7 mouse cellular contexts compared by ENCODE assay signal in the genomic region with DNA sequence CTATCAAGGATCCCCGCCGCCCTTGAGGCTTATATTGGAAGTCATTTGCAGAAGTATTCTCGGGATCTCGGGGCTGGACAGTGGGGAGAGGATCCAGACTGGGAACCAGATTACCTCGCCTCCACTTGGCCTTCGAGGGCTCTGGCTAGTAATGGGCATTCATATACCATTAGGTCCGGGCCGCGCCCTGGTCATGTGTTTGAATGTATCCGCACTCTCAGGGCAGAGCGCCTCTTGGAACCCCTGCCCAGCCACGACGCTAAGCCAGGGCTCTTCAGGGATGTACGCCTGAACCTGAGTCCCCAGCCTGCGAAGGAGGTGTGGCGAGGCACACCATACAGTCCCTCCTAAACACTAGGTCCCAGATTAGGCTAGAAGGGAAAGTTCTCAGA. TPM values are rescaled to one million over a fixed set of nuclear protein-coding genes. Genes with fewer than 3 reads are reported as not detected.
DNase-seq lines count a peak whose midpoint lies in the region; ATAC-seq and TF ChIP-seq lines count a peak whose summit lies in the region.

No protein-coding gene starts in this region.

- WGBS in spleen, adult 2 months: 41% methylated on average over 16 of the region's 16 CpGs
- 28% methylated on average over 15 of the region's 16 CpGs for WGBS in forebrain, embryonic 12.5 days
- WGBS in limb, embryonic 13.5 days: 20% methylated on average over 16 of the region's 16 CpGs

- TF ChIP-seq POLR2A in spleen, adult 2 months (IDR thresholded peaks at IDR 0.05; ENCODE audit: low read depth, low read length): no peak

- H3K4me1 ChIP-seq in spleen, adult 2 months (ENCODE audit: control insufficient read depth, insufficient read depth, insufficient read length): peaks cover 6% of the 10 kb centered on the region; the same call in 1 of the 2 replicates
- no peaks in the 10 kb centered on the region for H3K4me1 ChIP-seq in forebrain, embryonic 12.5 days
- H3K4me1 ChIP-seq in limb, embryonic 13.5 days: 0 out of 2 replicates have a peak, but pooled peaks cover 5% of the 10 kb centered on the region

- TF ChIP-seq CTCF in spleen, adult 2 months (IDR thresholded peaks at IDR 0.05; ENCODE audit: extremely low read depth, insufficient read depth, insufficient read length, insufficient replicate concordance): no peak

- no peak for DNase-seq in spleen, adult 2 months (ENCODE audit: low read depth in 1 of 2, low spot score in 2 of 2)
- DNase-seq in spleen, postnatal 10 days (ENCODE audit: low spot score in 2 of 2): no peak
- no peak for DNase-seq in adrenal gland, adult 8-10 months
- no peak for DNase-seq in natural killer cell, adult 2 months (ENCODE audit: low spot score in 2 of 2)
- DNase-seq in spleen, adult 18-20 months: no peak

- H3K9ac ChIP-seq in forebrain, embryonic 12.5 days: peak overlapping the region; percentile 50; the same call in 1 of the 2 replicates
- H3K9ac ChIP-seq in limb, embryonic 13.5 days: 0 out of 2 replicates have a peak overlapping the region, but pooled peaks have one; percentile 43

- no peak overlapping the region for H3K27ac ChIP-seq in spleen, adult 2 months (ENCODE audit: insufficient read depth, low read length)
- H3K27ac ChIP-seq in forebrain, embryonic 12.5 days: no peak overlapping the region
- no peak overlapping the region for H3K27ac ChIP-seq in limb, embryonic 13.5 days

- H3K4me3 ChIP-seq in spleen, adult 2 months (ENCODE audit: extremely low read depth, insufficient read depth, insufficient read length): peak overlapping the region; percentile 77; the same call in 1 of the 2 replicates
- H3K4me3 ChIP-seq in forebrain, embryonic 12.5 days (replicated peaks): peak overlapping the region; percentile 45
- H3K4me3 ChIP-seq in limb, embryonic 13.5 days: peak overlapping the region; percentile 46

- peak overlapping the region; percentile 63 for H3K4me2 ChIP-seq in forebrain, embryonic 12.5 days
- peak overlapping the region; percentile 76 for H3K4me2 ChIP-seq in limb, embryonic 13.5 days (replicated peaks)

- ATAC-seq in forebrain, embryonic 12.5 days (ENCODE audit: low FRiP score): peak; percentile 63
- ATAC-seq in limb, embryonic 13.5 days (ENCODE audit: low FRiP score, low read depth): no peak

- no peaks in the 10 kb centered on the region for H3K27me3 ChIP-seq in spleen, adult 2 months (ENCODE audit: control insufficient read depth, insufficient read depth, low read length)
- peaks cover 18% of the 10 kb centered on the region; the same call in 1 of the 2 replicates for H3K27me3 ChIP-seq in forebrain, embryonic 12.5 days
- peaks cover 25% of the 10 kb centered on the region for H3K27me3 ChIP-seq in limb, embryonic 13.5 days

- H3K36me3 ChIP-seq in spleen, adult 2 months (ENCODE audit: control insufficient read depth, insufficient read depth, low read length): no peaks in the 10 kb centered on the region
- no peaks in the 10 kb centered on the region for H3K36me3 ChIP-seq in forebrain, embryonic 12.5 days (replicated peaks)
- H3K36me3 ChIP-seq in limb, embryonic 13.5 days: no peaks in the 10 kb centered on the region

- H3K9me3 ChIP-seq in forebrain, embryonic 12.5 days: no peaks in the 10 kb centered on the region
- no peaks in the 10 kb centered on the region for H3K9me3 ChIP-seq in limb, embryonic 13.5 days

RNA-seq across cellular contexts. Expression of a gene that starts 10.9 kb away (rescaled TPM):
- polyA plus RNA-seq in spleen, adult 2 months (2012; rRNA removed): 0.05 and 0.07 TPM in 2 replicates
- 0.29 TPM in 1 of 2 replicates, not detected in the other for polyA plus RNA-seq in forebrain, embryonic 12.5 days (2016; fragmentation: Nextera tagmentation; extraction: Ambion mirVana)
- polyA plus RNA-seq in limb, embryonic 13.5 days (2015; fragmentation: Nextera tagmentation; extraction: Ambion mirVana): 0.05 and 0.13 TPM in 2 replicates
- not detected for total RNA-seq in adrenal gland, adult 8-10 months (2022)

RNA-seq across cellular contexts. Expression of a gene that starts 14.9 kb away (rescaled TPM):
- 4.4 and 5.5 TPM in 2 replicates for polyA plus RNA-seq in spleen, adult 2 months (2012; rRNA removed)
- 33.1 and 37.4 TPM in 2 replicates for polyA plus RNA-seq in forebrain, embryonic 12.5 days (2016; fragmentation: Nextera tagmentation; extraction: Ambion mirVana)
- polyA plus RNA-seq in limb, embryonic 13.5 days (2015; fragmentation: Nextera tagmentation; extraction: Ambion mirVana): 2.0 and 2.6 TPM in 2 replicates
- total RNA-seq in adrenal gland, adult 8-10 months (2022): 10 to 100 TPM; 10.1 to 25.3 (median 16.7) TPM

RNA-seq across cellular contexts. Expression of a gene that starts 40.6 kb away (rescaled TPM):
- 289 and 344 TPM in 2 replicates for polyA plus RNA-seq in spleen, adult 2 months (2012; rRNA removed)
- polyA plus RNA-seq in forebrain, embryonic 12.5 days (2016; fragmentation: Nextera tagmentation; extraction: Ambion mirVana): 1.8 and 3.6 TPM in 2 replicates
- 3.0 and 3.9 TPM in 2 replicates for polyA plus RNA-seq in limb, embryonic 13.5 days (2015; fragmentation: Nextera tagmentation; extraction: Ambion mirVana)
- 1 to 10 TPM; 2.4 to 7.7 (median 5.4) TPM for total RNA-seq in adrenal gland, adult 8-10 months (2022)

RNA-seq across cellular contexts. Expression of a gene that starts 40.7 kb away (rescaled TPM):
- polyA plus RNA-seq in spleen, adult 2 months (2012; rRNA removed): 36.8 and 42.8 TPM in 2 replicates
- polyA plus RNA-seq in forebrain, embryonic 12.5 days (2016; fragmentation: Nextera tagmentation; extraction: Ambion mirVana): 115 and 117 TPM in 2 replicates
- polyA plus RNA-seq in limb, embryonic 13.5 days (2015; fragmentation: Nextera tagmentation; extraction: Ambion mirVana): 138 and 139 TPM in 2 replicates
- 100 to 1,000 TPM in 1 of 4 experiments, 10 to 100 TPM in 3; 77.6 to 108 (median 89.8) TPM for total RNA-seq in adrenal gland, adult 8-10 months (2022)

RNA-seq across cellular contexts. Expression of a gene that starts 49.6 kb away (rescaled TPM):
- 13.3 and 17.9 TPM in 2 replicates for polyA plus RNA-seq in spleen, adult 2 months (2012; rRNA removed)
- 10.9 and 11.7 TPM in 2 replicates for polyA plus RNA-seq in forebrain, embryonic 12.5 days (2016; fragmentation: Nextera tagmentation; extraction: Ambion mirVana)
- 29.7 and 32.3 TPM in 2 replicates for polyA plus RNA-seq in limb, embryonic 13.5 days (2015; fragmentation: Nextera tagmentation; extraction: Ambion mirVana)
- 10 to 100 TPM; 17.7 to 51.7 (median 30.5) TPM for total RNA-seq in adrenal gland, adult 8-10 months (2022)

Comparison
In these comparisons a context has a peak if more than half of its experiments do, and no peak if none do; other contexts are left out.
1. RNA of a gene that starts 40.6 kb away (polyA plus RNA-seq): 289 to 344 TPM in spleen, adult 2 months; 3.0 to 3.9 TPM in limb, embryonic 13.5 days and 1.8 to 3.6 TPM in forebrain, embryonic 12.5 days; every median in the first group is over 10 times any median in the second.
2. Peak in every context shown above with its lines, with median percentiles within 50 percentile points of each other: H3K4me3 ChIP-seq.